Mouse (Mus musculus): ENCODE results near the gene Mms19.

Gene Mms19

DNA sequence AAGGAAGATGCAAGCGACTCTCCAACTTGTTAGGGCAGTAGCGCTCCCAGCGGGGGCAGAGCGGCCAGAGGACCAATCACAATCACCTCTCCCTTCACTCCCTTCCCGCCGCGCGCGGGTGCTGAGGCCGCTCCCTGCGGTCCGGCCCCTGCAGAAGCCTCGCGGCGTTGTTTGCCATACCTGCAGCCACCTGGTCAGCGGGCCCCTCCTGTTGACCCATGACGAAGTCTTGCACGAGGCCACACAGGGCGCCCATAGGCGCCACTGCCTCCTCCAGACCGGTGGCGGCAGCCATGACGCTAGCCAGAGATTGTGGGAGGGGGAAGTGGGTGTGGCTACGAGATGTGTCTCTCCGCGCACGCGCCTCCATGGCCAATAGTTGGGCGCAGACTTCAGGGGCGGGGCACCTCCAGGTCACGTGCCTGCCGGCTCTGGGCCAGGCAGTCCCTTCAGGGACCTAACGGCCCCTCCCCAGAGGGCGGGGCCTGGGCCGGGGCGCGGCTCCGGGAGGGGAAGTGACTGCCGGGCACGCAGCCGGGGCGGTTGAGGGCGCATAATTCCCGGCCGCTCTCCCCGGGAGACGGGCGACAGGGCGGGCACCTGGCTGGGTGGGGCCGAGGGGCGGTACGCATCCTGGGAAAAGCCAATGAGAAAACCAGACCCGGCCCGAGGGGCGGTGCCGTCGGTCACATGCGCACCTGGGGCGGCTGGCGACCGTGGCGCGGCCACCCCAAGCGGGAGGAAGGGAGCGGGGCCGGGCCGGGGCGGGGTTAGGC is at the start of gene Mms19:
Gene Mms19, minus strand, starts transcription at position 339 of the 776 bp plus-strand sequence.
- peak; percentile 99 for DNase-seq (ENCODE audit: low read depth, low spot score)

DNA sequence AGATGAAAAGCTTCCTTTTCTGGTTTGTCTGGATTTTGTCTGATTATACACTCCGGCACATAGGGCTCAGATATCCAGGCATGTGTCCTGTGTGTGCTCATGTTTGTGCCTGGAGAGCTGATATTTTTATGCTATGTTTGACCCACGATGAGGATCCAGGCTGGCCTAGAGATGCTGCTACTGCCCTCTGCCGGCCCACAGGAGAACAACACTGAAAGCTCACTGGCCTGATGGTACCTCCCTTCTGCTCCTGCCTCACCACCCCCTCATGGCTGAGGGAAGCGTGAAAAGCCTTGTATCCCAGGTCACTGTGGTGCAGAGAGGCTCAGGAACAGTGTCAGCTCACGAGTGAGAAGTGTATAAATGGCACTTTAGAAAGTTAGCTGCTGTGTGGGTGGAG is 45.2 kb upstream of the Mms19 start:
- peak; percentile 67 for DNase-seq (ENCODE audit: low read depth, low spot score)

DNA sequence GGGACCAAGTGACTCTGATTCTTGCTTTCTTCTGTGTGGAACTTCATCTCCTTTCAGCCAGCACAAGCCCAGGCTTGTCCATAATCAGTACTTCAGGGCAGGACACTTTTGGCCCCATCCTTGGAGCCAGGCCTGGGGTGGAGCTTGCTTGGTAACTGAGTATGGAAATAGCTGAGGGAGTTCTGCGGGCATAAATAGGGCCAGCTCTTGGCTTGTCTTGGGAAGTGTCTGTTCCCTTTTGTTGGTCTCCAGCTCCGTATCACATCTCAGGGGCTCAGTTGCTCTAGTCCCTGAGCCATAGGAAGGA is 41.5 kb upstream of the Mms19 start:
- peak; percentile 34 for DNase-seq (ENCODE audit: low read depth, low spot score)

DNA sequence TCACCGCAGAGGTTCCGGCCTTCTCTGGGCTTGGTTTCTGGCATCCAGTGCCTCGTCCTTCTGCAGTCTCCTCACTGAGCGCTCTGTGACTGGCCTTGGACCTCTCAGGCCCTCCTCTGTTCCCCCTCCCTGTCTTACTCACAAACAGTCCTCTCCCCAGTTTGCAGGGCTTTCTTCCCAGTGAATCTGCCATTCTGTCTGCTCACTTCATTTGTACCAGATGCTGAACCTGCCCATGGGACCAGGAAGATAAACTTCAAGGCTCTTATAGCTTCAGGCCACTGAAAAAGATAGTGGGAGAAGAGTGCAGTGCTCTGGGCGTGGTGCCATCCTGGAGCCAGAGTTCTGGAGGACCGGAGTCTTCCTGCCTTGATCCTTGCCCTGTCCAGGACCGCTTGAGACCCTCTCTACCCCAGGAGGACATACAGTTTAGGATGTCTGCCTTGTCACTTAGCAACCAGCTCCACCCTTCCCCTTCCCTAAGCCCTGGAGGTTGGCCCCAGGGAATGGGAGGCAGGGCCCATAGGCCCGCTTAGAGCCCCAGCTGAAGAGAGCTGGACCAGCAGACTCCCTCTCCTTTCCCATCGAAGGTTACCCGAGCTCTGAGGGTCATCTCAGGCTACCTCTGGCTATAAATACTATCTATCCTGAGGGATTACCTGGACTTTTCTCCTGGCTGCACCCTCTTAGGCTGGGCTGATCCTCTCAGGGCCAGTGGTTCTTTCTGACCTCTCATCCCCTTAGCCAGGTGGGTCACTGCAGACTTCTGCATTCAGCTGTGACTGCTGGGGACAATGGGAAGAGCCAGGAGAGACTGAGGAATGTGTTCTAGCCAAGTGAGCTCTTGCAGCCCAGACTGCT is 41.0 kb upstream of the Mms19 start:
- no peak for DNase-seq (ENCODE audit: low read depth, low spot score)

DNA sequence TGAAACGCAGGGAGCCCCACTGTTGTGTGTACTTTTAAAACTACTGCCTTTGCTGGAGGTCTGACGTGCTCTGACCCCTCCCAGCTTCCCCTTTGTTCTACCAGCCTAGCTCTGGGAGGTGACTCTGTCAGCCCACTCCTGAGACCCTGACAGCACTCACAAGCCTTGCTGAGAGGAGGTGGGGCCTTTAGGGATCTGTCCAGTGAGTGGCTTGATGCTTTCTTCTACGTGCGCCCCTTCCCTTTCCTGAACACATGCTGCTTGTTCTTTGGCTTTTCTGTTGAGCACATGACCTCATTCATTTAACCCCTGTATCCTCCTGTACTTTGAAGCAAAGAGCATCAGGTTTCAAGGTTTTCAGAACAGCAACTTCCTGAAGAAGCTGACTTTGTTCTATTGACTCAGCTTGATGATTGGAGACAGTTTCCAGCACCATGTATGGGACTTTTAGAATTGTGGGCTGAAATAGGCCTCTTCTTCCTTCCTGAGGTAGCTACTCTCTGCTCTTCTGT is 38.1 kb upstream of the Mms19 start:
- DNase-seq (ENCODE audit: low read depth, low spot score), result peak; percentile 27

DNA sequence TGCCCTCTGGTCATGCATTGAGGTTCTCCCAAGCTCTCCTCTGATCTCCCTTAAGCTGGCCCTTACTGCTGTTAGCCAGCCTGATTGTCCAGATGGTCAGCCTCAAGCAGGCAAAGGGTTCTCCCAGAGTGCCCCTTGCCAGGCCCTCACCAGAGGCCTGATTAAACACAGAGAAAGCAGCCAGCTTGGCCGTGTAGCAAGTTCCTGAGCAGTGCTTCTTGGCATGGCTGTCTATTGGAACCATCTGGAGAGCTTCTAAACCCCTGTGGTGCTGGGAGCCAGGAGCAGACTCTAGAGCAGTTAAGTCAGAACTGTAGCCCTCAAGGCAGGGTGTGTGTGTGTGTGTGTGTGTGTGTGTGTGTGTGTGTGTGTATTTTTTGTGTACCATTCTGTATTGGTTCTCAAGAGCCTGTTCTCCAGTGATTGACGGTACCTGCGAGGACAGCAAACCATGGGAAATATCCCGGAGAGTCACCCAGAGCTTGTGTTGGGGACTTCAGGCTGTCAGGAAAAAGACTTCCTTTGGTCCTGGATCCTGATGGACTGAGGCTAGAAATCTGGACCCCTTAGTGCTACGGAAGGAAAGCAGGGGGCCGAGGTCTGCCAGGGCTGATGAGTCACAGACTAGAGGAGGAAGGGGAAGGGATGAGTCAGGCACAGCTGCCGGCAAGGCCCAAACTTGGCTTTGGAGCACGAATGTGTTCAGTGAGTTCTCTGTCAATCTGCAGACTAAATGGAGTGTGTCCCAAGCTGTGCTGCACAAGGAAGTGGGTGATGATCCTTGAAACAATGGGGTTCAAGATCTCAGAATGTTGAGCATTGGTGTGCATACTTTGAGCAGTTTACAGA is 36.7 kb upstream of the Mms19 start:
- DNase-seq (ENCODE audit: low read depth, low spot score), result no peak

DNA sequence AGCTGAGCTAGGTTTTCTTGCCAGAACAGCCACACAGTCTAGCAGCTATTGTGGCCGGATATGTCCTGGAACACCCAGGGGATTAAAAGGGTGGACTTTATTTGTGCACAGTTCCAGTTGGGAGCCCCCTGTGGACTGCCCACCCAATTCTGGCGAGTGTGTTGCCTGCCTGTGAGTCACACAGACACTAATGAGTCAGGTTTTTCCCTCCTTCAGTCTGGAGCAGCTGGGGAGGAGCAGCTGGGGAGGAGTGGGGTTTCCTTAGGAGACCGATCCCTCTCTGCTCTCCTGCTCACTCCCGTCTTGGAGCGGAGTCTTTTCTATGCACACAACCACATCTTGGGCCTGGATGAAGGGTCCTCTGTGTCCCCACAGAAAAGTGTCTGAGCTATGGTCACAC is 35.9 kb upstream of the Mms19 start:
- DNase-seq (ENCODE audit: low read depth, low spot score), result no peak

DNA sequence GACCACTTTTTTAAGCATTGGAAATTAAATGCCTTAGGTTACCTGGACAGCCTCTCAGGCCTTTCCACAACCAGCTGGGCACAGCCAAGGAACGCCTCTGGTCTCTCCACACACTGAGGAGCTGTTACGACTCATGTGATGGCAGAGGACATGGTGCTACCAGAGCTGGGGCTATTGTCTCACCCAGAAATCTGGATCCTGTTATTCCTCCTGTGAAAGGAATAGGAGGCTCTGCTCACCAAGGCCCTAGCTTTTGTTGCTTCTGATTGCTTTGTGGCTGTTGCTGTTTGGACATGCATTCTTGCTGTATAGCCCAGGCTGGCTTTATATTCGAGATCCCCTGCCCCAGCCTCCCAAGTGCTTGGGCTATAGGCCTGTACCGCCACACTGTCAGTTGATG is 35.3 kb upstream of the Mms19 start:
- no peak for DNase-seq (ENCODE audit: low read depth, low spot score)

DNA sequence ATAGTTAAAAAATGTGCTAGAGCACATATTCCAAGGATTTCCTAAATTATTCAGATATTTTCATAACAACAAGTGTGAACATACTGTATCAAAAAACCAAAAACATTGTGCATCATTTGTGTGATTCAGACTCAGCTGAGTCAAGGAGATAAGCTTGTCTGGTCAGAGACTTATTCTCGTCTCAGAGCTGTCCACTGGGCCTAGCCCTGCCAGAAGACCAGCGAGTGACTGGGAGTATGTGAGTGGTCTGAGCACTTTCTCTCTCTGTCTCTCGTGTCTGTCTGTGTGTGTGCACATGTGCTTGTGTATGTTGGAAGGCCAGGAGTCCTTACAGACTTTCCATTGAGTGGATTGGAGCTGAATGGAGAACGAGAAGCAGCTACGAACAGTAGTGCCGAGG is 34.0 kb upstream of the Mms19 start:
- DNase-seq (ENCODE audit: low read depth, low spot score), result no peak

DNA sequence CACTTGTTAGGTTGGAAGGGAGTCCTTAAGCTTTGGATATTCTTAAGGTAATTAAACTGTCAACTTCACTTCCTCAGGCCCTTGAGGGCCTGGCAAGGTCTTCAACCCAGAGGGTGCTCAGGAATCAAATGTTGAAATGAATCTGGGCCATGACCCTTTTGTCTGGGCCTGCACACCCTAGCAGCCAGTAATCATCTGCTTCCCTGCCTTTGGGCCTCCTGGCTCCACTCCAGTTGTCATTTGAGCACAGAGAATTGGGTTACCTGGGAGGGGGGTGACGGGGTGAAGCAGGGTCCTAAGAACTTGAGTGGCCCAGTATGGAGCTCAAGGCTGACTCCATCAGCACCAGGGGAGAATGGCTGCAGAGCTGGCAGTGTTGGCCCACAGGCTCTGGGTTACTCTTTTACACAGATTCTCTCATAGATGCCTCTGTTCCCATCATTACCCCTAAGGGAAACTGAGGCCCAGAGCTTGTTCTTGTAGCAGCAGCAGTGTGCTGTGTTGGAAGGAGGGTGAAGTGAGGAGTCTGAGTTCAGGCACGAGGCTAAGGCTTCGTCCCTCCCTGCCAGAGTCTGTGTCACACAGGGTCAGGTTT is 33.4 kb upstream of the Mms19 start:
- DNase-seq (ENCODE audit: low read depth, low spot score), result no peak

DNA sequence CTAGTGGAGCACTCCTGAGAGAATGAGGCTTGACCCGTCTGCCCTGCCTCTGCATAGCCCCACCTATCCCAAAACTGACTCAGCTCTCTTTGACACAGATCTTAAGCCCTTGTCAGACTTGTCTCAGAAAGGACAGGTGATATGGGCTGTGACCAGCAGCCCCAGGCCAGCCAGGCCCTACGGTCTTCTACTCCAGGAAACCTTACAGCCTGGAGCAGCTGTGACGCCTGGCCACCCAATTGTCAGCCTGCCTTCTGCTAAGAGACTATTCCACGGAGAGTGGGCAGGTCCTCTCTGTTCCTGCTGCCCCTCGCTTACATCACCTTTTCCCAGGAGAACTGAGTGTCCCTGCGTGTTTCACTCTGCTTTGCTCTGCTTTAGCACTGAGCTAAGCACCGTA is 30.2 kb upstream of the Mms19 start:
- DNase-seq (ENCODE audit: low read depth, low spot score), result no peak

DNA sequence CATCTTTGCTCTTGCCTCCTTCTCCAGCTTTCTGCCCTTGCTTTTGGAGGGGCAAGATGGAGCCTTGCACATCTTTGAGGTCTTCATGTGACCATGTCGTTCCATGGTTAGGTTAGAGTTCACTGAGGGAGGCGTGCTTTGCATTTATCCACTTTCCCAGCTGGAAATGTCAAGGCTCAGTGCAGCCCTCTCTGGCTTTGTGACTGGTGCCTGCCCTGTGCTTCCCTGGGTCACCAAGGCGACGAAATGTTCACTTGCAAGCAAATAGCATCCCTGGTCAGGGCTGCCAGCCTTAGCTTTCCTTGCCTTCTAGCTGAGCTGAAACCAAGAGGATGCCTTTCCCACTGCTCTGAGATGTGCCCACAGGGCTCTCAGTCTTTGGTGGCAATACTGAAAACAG is 29.5 kb upstream of the Mms19 start:
- no peak for DNase-seq (ENCODE audit: low read depth, low spot score)

DNA sequence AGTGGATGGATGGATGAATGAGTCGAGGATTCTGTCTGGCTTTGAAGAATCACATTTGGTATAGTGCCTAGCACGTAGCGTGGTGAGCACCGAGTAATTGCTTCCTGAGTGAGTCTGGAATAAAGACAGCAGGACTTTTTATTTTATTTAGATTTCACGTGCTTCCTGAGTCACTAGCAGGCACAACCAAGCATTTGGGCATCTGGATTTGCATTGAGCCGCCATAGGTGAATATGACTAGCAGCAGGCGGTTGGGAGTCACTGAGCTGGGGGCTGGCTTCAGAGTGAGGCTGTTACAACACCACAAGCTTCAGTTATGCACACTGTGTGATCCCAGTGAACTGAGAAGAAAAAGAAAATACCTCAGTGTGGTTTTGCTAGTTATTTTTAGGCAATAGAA is 28.1 kb upstream of the Mms19 start:
- no peak for DNase-seq (ENCODE audit: low read depth, low spot score)

DNA sequence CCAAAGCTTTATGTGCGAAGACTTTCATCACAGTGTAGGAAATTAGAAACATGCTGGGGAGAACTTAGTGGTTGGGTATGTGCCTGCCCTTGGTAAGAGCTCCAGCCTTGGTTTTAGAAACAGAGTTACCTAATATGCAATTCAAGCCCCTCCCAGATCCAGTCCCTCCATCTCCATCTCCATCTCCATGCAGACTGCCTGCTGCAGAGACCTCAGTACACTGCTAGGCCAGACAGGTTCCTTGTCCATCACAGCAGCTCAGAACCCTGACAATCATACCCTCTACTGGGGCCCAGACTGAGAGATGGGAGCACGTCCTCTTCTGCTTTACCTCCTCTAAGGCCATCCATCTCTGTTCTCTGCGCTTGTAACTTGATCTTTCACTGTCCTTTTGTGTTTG is 27.6 kb upstream of the Mms19 start:
- DNase-seq (ENCODE audit: low read depth, low spot score), result peak; percentile 55

DNA sequence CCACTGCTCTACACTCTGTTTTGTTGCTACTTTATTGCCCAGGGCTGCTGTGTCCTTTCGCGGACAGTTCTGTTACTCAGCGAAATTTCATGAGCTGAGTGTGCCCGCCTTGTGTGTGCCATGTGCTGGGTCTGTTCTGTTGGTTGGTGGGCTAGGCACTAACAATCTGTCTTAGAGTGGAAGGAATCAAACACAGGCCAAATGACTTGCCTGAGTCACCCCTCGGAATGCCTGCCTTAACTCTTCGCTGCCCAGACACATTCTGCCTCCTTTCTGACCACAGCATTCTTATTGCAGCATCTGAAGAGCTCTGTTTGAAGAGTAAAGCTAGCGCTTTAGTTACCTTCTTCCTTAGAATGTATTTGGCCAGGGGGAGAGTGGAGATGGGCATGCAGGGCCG is 25.6 kb upstream of the Mms19 start:
- no peak for DNase-seq (ENCODE audit: low read depth, low spot score)

DNA sequence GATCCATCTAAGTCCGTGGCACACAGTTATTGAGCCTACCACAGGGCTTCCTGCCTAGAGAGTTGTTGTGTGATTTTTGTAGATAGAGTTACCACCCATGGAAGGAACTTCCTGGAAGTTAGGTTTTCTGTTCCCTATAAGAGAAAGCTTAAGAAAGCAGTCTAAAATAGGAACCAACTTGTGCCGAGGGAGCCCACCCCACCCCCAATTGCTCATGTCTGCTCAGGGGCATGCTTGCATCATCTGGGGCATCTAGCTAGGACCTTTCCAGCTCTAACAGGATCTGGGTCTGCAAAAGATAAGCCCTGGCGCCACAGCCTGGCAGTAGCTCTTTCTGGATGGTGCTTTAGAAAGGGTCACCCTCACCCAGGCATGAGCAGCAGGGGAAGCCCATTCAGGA is 24.7 kb upstream of the Mms19 start:
- DNase-seq (ENCODE audit: low read depth, low spot score), result no peak

DNA sequence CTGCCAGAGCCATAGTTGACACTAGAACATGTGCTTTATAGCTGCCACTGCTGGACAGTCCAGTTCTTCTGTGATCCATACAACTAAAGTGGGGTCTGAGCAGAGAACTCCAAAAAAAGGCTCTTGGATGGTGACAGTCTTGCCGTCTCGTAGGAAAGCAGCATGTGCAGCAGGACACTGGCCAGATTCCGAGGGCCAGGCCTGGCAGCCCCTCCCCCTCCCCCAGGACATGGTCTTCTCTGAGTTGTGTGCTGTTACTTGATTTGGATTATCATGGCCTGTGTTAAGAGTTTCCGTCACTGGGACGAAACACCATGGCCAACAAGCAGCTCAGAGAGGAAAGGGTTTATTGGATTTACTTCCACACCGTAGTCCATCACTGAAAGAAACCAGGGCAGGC is 23.3 kb upstream of the Mms19 start:
- DNase-seq (ENCODE audit: low read depth, low spot score), result no peak

DNA sequence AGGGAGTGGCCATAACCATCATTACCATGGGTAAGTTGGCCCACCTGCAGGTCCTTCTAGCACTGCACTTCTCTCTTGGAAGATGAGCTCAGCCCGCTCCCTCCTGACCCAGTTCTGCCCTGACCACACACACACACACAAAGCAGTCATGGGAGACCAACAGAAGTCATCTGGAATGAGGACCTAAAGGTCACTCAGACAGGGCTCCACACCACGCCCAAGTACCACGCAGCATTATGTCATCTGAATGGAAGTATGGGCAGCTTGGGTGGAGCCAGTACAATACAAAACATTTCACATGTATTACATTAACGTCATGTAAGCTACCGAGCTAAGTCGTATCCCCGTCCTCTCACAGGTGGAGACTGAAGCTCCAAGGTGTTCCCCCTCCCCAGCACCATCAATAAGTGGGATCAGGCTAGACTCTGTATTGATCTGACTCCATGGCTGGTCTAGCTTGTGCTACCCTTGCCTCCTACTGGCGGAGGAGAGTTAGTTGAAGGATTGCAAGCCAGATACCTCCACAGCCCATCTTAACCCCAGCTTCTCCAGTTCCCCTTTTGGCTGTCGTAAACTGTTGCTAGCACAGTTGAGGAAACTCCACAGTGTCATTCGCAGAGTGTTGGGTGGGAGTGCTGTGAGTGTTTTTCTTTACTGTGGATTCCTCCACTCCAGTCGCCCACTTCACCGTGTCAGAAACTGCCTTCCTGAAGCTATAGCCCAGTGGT is 20.5 kb upstream of the Mms19 start:
- DNase-seq (ENCODE audit: low read depth, low spot score), result no peak

DNA sequence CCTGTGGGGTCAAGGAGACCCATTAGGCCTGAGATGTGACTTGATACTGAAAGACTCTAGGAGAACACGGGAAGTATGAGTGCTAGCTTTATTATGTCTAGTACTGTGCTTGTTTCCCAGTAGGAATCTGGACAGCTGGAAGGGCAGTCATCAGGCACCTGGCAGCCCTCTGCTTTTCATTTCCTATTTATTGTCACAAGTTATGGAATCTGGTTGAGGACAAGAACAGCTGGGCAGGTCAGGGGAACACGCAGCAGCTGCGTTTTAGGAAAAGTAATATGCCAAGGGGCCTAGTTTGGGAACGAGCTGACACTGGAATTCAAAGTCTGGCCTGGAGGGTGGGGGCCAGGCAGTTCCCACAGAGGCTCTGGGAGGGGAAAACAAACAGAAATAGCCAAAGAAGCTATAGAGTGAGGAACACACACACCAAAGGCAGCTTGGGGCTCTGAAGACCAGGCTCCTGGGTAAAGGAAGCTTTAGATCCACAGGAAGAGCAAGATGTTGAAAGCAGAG is 19.5 kb upstream of the Mms19 start:
- DNase-seq (ENCODE audit: low read depth, low spot score), result no peak

DNA sequence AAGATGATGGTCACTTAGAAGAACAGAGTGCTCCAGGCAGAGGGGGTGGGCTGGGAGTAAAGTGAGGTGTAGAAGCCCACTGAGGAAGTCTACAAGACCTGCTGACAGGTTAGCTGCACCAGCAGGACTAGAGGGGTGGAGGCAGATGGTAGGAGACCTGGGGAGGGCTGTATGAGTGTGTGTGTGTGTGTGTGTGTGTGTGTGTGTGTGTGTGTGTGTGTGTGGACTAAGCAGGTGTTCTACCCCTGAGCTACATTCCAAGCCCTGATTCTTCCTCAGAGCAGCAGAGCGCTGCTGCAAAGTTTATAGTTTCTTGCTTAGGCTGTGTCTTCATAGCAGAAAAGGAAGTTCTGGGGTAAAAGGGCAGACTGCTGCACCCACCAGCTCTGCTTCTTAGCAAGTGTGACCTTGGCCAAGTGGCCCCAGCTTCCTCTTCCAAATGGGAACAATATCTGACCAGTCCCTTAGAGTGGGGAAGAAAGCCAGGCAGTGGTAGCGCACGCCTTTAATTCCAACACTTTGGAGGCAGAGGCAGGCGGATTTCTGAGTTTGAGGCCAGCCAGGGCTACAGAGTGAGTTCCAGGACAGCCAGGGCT is 18.8 kb upstream of the Mms19 start:
- no peak for DNase-seq (ENCODE audit: low read depth, low spot score)
